Mouse (Mus musculus): ENCODE measurements around the gene Sntb2.
"Not testable (repeated sequence)": the region's sequence is repeated elsewhere in the genome, so short reads cannot be mapped to it uniquely, and the experiment has no call there.

DNA sequence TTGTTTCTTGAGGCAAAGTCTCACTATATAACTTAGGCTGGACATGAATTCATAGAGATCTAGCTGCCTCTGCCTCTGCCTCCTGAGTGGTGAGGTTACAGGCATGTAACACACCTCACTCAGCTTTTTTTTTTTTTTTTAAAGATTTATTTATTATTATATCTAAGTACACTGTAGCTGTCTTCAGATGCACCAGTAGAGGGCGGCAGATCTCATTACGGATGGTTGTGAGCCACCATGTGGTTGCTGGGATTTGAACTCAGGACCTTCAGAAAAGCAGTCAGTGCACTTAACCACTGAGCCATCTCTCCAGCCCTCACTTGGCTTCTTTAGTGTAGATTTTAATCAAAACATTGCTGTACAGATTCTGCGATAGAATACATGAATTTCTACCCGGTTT, 60.8 kb downstream of the Sntb2 start:
- TF ChIP-seq CTCF, POLR2A (IDR thresholded peaks at IDR 0.05; ENCODE audit: extremely low read depth, insufficient read depth, low read length): not testable (repeated sequence)

Data from cortical plate, adult 2 months (tissue).